Mouse (Mus musculus): ENCODE data around the gene Tmem108.

The Tmem108 gene

GRCm38 (mm10) chr9:103702452-103702851 is 59.2 kb downstream of the Tmem108 start:
- no peak overlapping the region for H3K4me3 ChIP-seq (replicated peaks; ENCODE audit: low read length)
- TF ChIP-seq CTCF (conservative IDR thresholded peaks at IDR 0.05; ENCODE audit: low read length), result peak; percentile 49
- TF ChIP-seq POU5F1 (IDR thresholded peaks at IDR 0.05; ENCODE audit: borderline replicate concordance, low read length), result no peak
- no peaks in the 10 kb centered on the region for H3K27me3 ChIP-seq (ENCODE audit: insufficient read depth, low read length)
- H3K9me3 ChIP-seq (ENCODE audit: low read length), result peaks cover 7% of the 10 kb centered on the region
- peaks cover 18% of the 10 kb centered on the region for H3K4me1 ChIP-seq (replicated peaks; ENCODE audit: low read depth, low read length)
- H3K36me3 ChIP-seq (ENCODE audit: insufficient read depth, low read length), result no peaks in the 10 kb centered on the region

GRCm38 (mm10) chr9:103701448-103701847 is 60.2 kb downstream of the Tmem108 start:
- TF ChIP-seq NANOG (IDR thresholded peaks at IDR 0.05; ENCODE audit: borderline replicate concordance, low read length), result no peak
- TF ChIP-seq POU5F1 (IDR thresholded peaks at IDR 0.05; ENCODE audit: borderline replicate concordance, low read length), result no peak
- peaks cover 18% of the 10 kb centered on the region for H3K4me1 ChIP-seq (replicated peaks; ENCODE audit: low read depth, low read length)

GRCm38 (mm10) chr9:103700240-103700639 is 61.4 kb downstream of the Tmem108 start:
- H3K27me3 ChIP-seq (ENCODE audit: insufficient read depth, low read length), result no peaks in the 10 kb centered on the region
- TF ChIP-seq CTCF (conservative IDR thresholded peaks at IDR 0.05; ENCODE audit: low read length), result no peak
- TF ChIP-seq POU5F1 (IDR thresholded peaks at IDR 0.05; ENCODE audit: borderline replicate concordance, low read length), result no peak
- no peak overlapping the region for H3K4me3 ChIP-seq (replicated peaks; ENCODE audit: low read length)
- no peaks in the 10 kb centered on the region for H3K36me3 ChIP-seq (ENCODE audit: insufficient read depth, low read length)
- H3K9me3 ChIP-seq (ENCODE audit: low read length), result peaks cover 16% of the 10 kb centered on the region
- peaks cover 18% of the 10 kb centered on the region for H3K4me1 ChIP-seq (replicated peaks; ENCODE audit: low read depth, low read length)

More at GRCm38 (mm10) chr9:103701448-103701847, 60.2 kb downstream of the Tmem108 start:
- peaks cover 7% of the 10 kb centered on the region for H3K9me3 ChIP-seq (ENCODE audit: low read length)
- H3K36me3 ChIP-seq (ENCODE audit: insufficient read depth, low read length), result no peaks in the 10 kb centered on the region
- H3K27me3 ChIP-seq (ENCODE audit: insufficient read depth, low read length), result no peaks in the 10 kb centered on the region
- no peak overlapping the region for H3K4me3 ChIP-seq (replicated peaks; ENCODE audit: low read length)

GRCm38 (mm10) chr9:103696967-103697366 is 64.7 kb downstream of the Tmem108 start:
- no peaks in the 10 kb centered on the region for H3K36me3 ChIP-seq (ENCODE audit: insufficient read depth, low read length)
- no peak overlapping the region for H3K4me3 ChIP-seq (replicated peaks; ENCODE audit: low read length)
- TF ChIP-seq CTCF (conservative IDR thresholded peaks at IDR 0.05; ENCODE audit: low read length) (no peak), NANOG (IDR thresholded peaks at IDR 0.05; ENCODE audit: borderline replicate concordance, low read length) (no peak), POU5F1 (IDR thresholded peaks at IDR 0.05; ENCODE audit: borderline replicate concordance, low read length) (no peak)
- peaks cover 13% of the 10 kb centered on the region for H3K9me3 ChIP-seq (ENCODE audit: low read length)
- H3K27me3 ChIP-seq (ENCODE audit: insufficient read depth, low read length), result no peaks in the 10 kb centered on the region
- peaks cover 13% of the 10 kb centered on the region for H3K4me1 ChIP-seq (replicated peaks; ENCODE audit: low read depth, low read length)

GRCm38 (mm10) chr9:103693826-103694225 is 67.8 kb downstream of the Tmem108 start:
- Histone ChIP-seq H3K36me3 (ENCODE audit: insufficient read depth, low read length) (no peaks in the 10 kb centered on the region), H3K27me3 (ENCODE audit: insufficient read depth, low read length) (no peaks in the 10 kb centered on the region), H3K9me3 (ENCODE audit: low read length) (peaks cover 13% of the 10 kb centered on the region), H3K4me1 (replicated peaks; ENCODE audit: low read depth, low read length) (peaks cover 4% of the 10 kb centered on the region), H3K4me3 (replicated peaks; ENCODE audit: low read length) (no peak overlapping the region)
- TF ChIP-seq CTCF (conservative IDR thresholded peaks at IDR 0.05; ENCODE audit: low read length), result no peak
- TF ChIP-seq NANOG (IDR thresholded peaks at IDR 0.05; ENCODE audit: borderline replicate concordance, low read length), result no peak
- no peak for TF ChIP-seq POU5F1 (IDR thresholded peaks at IDR 0.05; ENCODE audit: borderline replicate concordance, low read length)

- H3K36me3 ChIP-seq (ENCODE audit: insufficient read depth, low read length), result no peaks in the 10 kb centered on the region
- H3K4me1 ChIP-seq (replicated peaks; ENCODE audit: low read depth, low read length), result peaks cover 16% of the 10 kb centered on the region
- H3K4me3 ChIP-seq (replicated peaks; ENCODE audit: low read length), result no peak overlapping the region
- peaks cover 13% of the 10 kb centered on the region for H3K9me3 ChIP-seq (ENCODE audit: low read length)
- TF ChIP-seq POU5F1 (IDR thresholded peaks at IDR 0.05; ENCODE audit: borderline replicate concordance, low read length) (no peak), CTCF (conservative IDR thresholded peaks at IDR 0.05; ENCODE audit: low read length) (no peak)
- H3K27me3 ChIP-seq (ENCODE audit: insufficient read depth, low read length), result no peaks in the 10 kb centered on the region
These were observed 68.9 kb downstream of the Tmem108 start for GRCm38 (mm10) chr9:103692699-103693098.

- TF ChIP-seq NANOG (IDR thresholded peaks at IDR 0.05; ENCODE audit: borderline replicate concordance, low read length), result no peak
- no peak for TF ChIP-seq CTCF (conservative IDR thresholded peaks at IDR 0.05; ENCODE audit: low read length)
- TF ChIP-seq POU5F1 (IDR thresholded peaks at IDR 0.05; ENCODE audit: borderline replicate concordance, low read length), result no peak
- Histone ChIP-seq H3K4me3 (replicated peaks; ENCODE audit: low read length) (no peak overlapping the region), H3K4me1 (replicated peaks; ENCODE audit: low read depth, low read length) (peaks cover 24% of the 10 kb centered on the region), H3K36me3 (ENCODE audit: insufficient read depth, low read length) (no peaks in the 10 kb centered on the region), H3K27me3 (ENCODE audit: insufficient read depth, low read length) (no peaks in the 10 kb centered on the region), H3K9me3 (ENCODE audit: low read length) (peaks cover 13% of the 10 kb centered on the region)
These were observed 69.8 kb downstream of the Tmem108 start for GRCm38 (mm10) chr9:103691847-103692246.

- TF ChIP-seq CTCF (conservative IDR thresholded peaks at IDR 0.05; ENCODE audit: low read length) (no peak), POU5F1 (IDR thresholded peaks at IDR 0.05; ENCODE audit: borderline replicate concordance, low read length) (no peak), NANOG (IDR thresholded peaks at IDR 0.05; ENCODE audit: borderline replicate concordance, low read length) (no peak)
- Histone ChIP-seq H3K4me3 (replicated peaks; ENCODE audit: low read length) (no peak overlapping the region), H3K4me1 (replicated peaks; ENCODE audit: low read depth, low read length) (peaks cover 27% of the 10 kb centered on the region), H3K36me3 (ENCODE audit: insufficient read depth, low read length) (no peaks in the 10 kb centered on the region), H3K27me3 (ENCODE audit: insufficient read depth, low read length) (no peaks in the 10 kb centered on the region), H3K9me3 (ENCODE audit: low read length) (peaks cover 6% of the 10 kb centered on the region)
These were observed 71.2 kb downstream of the Tmem108 start for GRCm38 (mm10) chr9:103690446-103690845.

- TF ChIP-seq POU5F1 (IDR thresholded peaks at IDR 0.05; ENCODE audit: borderline replicate concordance, low read length), result no peak
- TF ChIP-seq NANOG (IDR thresholded peaks at IDR 0.05; ENCODE audit: borderline replicate concordance, low read length), result no peak
- TF ChIP-seq CTCF (conservative IDR thresholded peaks at IDR 0.05; ENCODE audit: low read length), result no peak
- Histone ChIP-seq H3K27me3 (ENCODE audit: insufficient read depth, low read length) (no peaks in the 10 kb centered on the region), H3K4me1 (replicated peaks; ENCODE audit: low read depth, low read length) (peaks cover 27% of the 10 kb centered on the region), H3K9me3 (ENCODE audit: low read length) (0 out of 2 replicates have a peak, but pooled peaks cover 3% of the 10 kb centered on the region), H3K36me3 (ENCODE audit: insufficient read depth, low read length) (no peaks in the 10 kb centered on the region), H3K4me3 (replicated peaks; ENCODE audit: low read length) (no peak overlapping the region)
These were observed 71.9 kb downstream of the Tmem108 start for GRCm38 (mm10) chr9:103689697-103690096.
